Mouse (Mus musculus) G1E (cell line): ENCODE measurements at regions not wholly inside any gene's neighbourhood (a gene's known extent, or its start where the extent isn't known, plus 50 kb on each side); places are given as distances from the start of the nearest gene placed in this dataset.

ENCODE experiments used
- ATAC-seq: 2 replicates; pipeline ENCODE4 v1.8.0; 2016; ENCODE audit warnings: mild to moderate bottlenecking; ENCODE audit not compliant: insufficient number of reproducible peaks, poor library complexity, low FRiP score, severe bottlenecking; ENCODE audit errors: extremely low read depth
- DNase-seq: peaks from one replicate; pipeline ENCODE4 v3.0.0; 2012; ENCODE audit warnings: low spot score
- H3K27me3 ChIP-seq: 2 replicates; pipeline ENCODE4 v1.6.1; 2012; ENCODE audit warnings: mild to moderate bottlenecking, low read length, inconsistent platforms; ENCODE audit not compliant: insufficient read depth
- H3K36me3 ChIP-seq: replicated peaks from 2 replicates; pipeline ENCODE3; 2012; ENCODE audit warnings: mild to moderate bottlenecking, inconsistent platforms
- H3K4me1 ChIP-seq: 2 replicates; pipeline ENCODE4 v1.6.1; 2012; ENCODE audit warnings: low read depth, low read length, inconsistent platforms, mixed read lengths; ENCODE audit not compliant: insufficient read depth
- H3K4me3 ChIP-seq: 2 replicates; pipeline ENCODE4 v1.5.1; 2012; ENCODE audit warnings: low read depth, mild to moderate bottlenecking, inconsistent platforms, low read length, moderate library complexity, mixed read lengths
- H3K9me3 ChIP-seq: replicated peaks from 2 replicates; pipeline ENCODE4 v1.6.1; 2012; ENCODE audit warnings: inconsistent platforms
- CTCF ChIP-seq: IDR thresholded peaks from 2 replicates; pipeline ENCODE4 v1.5.1; 2012; ENCODE audit warnings: low read depth, low read length, inconsistent platforms, mixed read lengths
- GATA1 ChIP-seq: IDR thresholded peaks from 2 replicates; pipeline ENCODE4 v1.6.1; 2012; ENCODE audit warnings: borderline replicate concordance, low read length, inconsistent platforms, mixed read lengths
- GATA2 ChIP-seq: IDR thresholded peaks from 2 replicates; pipeline ENCODE4 v1.6.1; 2012; ENCODE audit warnings: low read depth, low read length, inconsistent platforms, borderline replicate concordance
- POLR2AphosphoS5 ChIP-seq: IDR thresholded peaks from 2 replicates; pipeline ENCODE4 v1.6.1; 2012; ENCODE audit warnings: low read depth, low read length, inconsistent platforms; ENCODE audit not compliant: insufficient replicate concordance
- TAL1 ChIP-seq: conservative IDR thresholded peaks from 2 replicates; pipeline ENCODE4 v1.6.1; 2012; ENCODE audit warnings: low read depth, low read length, inconsistent platforms, mixed read lengths

- no peaks in the 10 kb centered on the region for H3K4me1 ChIP-seq
- H3K4me3 ChIP-seq = no peak overlapping the region
- H3K27me3 ChIP-seq = no peaks in the 10 kb centered on the region; the same call in 1 of the 2 replicates
- no peak for TF ChIP-seq GATA1
- no peak for TF ChIP-seq CTCF
- no peak for TF ChIP-seq POLR2AphosphoS5
- no peak for TF ChIP-seq TAL1
- no peak for TF ChIP-seq GATA2
- H3K9me3 ChIP-seq = no peaks in the 10 kb centered on the region
- DNase-seq (no peak), ATAC-seq (no peak)
- H3K36me3 ChIP-seq = no peaks in the 10 kb centered on the region
Observed at GRCm38 (mm10) chr9:14141321-14141720, 133.5 kb upstream of the Sesn3 start.

GRCm38 (mm10) chr9:14143988-14144387 is 130.9 kb upstream of the Sesn3 start:
- ATAC-seq = no peak
- no peak overlapping the region for H3K4me3 ChIP-seq
- TF ChIP-seq GATA2 (no peak), CTCF (no peak), TAL1 (no peak), POLR2AphosphoS5 (no peak), GATA1 (no peak)
- H3K36me3 ChIP-seq = no peaks in the 10 kb centered on the region
- H3K27me3 ChIP-seq = peaks cover 5% of the 10 kb centered on the region; the same call in 1 of the 2 replicates
- no peaks in the 10 kb centered on the region for H3K9me3 ChIP-seq
- H3K4me1 ChIP-seq = no peaks in the 10 kb centered on the region
- DNase-seq = no peak

- H3K4me1 ChIP-seq = no peaks in the 10 kb centered on the region
- DNase-seq (no peak), ATAC-seq (no peak)
- H3K27me3 ChIP-seq = peaks cover 5% of the 10 kb centered on the region; the same call in 1 of the 2 replicates
- TF ChIP-seq CTCF = no peak
- TF ChIP-seq GATA1 = no peak
- no peak for TF ChIP-seq GATA2
- TF ChIP-seq TAL1 = no peak
- no peak for TF ChIP-seq POLR2AphosphoS5
- no peak overlapping the region for H3K4me3 ChIP-seq
- H3K9me3 ChIP-seq = no peaks in the 10 kb centered on the region
- H3K36me3 ChIP-seq = no peaks in the 10 kb centered on the region
Observed at GRCm38 (mm10) chr9:14147088-14147487, 127.8 kb upstream of the Sesn3 start.

GRCm38 (mm10) chr9:14147731-14148130 is 127.1 kb upstream of the Sesn3 start:
- no peak overlapping the region for H3K4me3 ChIP-seq
- no peak for TF ChIP-seq GATA2
- TF ChIP-seq TAL1 = no peak
- no peak for TF ChIP-seq POLR2AphosphoS5
- TF ChIP-seq GATA1 = no peak
- TF ChIP-seq CTCF = no peak
- no peaks in the 10 kb centered on the region for H3K36me3 ChIP-seq
- DNase-seq = no peak
- H3K27me3 ChIP-seq = peaks cover 5% of the 10 kb centered on the region; the same call in 1 of the 2 replicates
- H3K4me1 ChIP-seq = no peaks in the 10 kb centered on the region
- no peaks in the 10 kb centered on the region for H3K9me3 ChIP-seq
- no peak for ATAC-seq

- no peaks in the 10 kb centered on the region for H3K36me3 ChIP-seq
- H3K9me3 ChIP-seq = no peaks in the 10 kb centered on the region
- TF ChIP-seq POLR2AphosphoS5 (no peak), GATA1 (no peak), TAL1 (no peak)
- H3K4me3 ChIP-seq = no peak overlapping the region
- ATAC-seq (no peak), DNase-seq (no peak)
- H3K27me3 ChIP-seq = peaks cover 5% of the 10 kb centered on the region; the same call in 1 of the 2 replicates
- H3K4me1 ChIP-seq = no peaks in the 10 kb centered on the region
Observed at GRCm38 (mm10) chr9:14150288-14150687, 124.6 kb upstream of the Sesn3 start.

GRCm38 (mm10) chr9:14156967-14157366 is 117.9 kb upstream of the Sesn3 start:
- TF ChIP-seq GATA2 (no peak), POLR2AphosphoS5 (no peak), CTCF (no peak), TAL1 (no peak), GATA1 (no peak)
- H3K9me3 ChIP-seq = no peaks in the 10 kb centered on the region
- no peak overlapping the region for H3K4me3 ChIP-seq
- DNase-seq = no peak
- no peak for ATAC-seq
- no peaks in the 10 kb centered on the region for H3K4me1 ChIP-seq
- H3K27me3 ChIP-seq = no peaks in the 10 kb centered on the region
- no peaks in the 10 kb centered on the region for H3K36me3 ChIP-seq
